Mouse (Mus musculus) heart, adult 2 months (tissue): ENCODE results near the gene Dyx1c1. TPM values are rescaled to one million over a fixed set of nuclear protein-coding genes. Genes with fewer than 3 reads are reported as not detected.

Source experiments
- DNase-seq, 2 experiments: peaks; one replicate each; pipeline ENCODE4 v3.0.0; 2021
- H3K27ac ChIP-seq: fragments of 200-600 bp; 2 replicates; pipeline ENCODE4 v1.8.1; 2022
- H3K27me3 ChIP-seq: fragments of 200-500 bp; 2 replicates; pipeline ENCODE4 v1.6.1; 2012; ENCODE audit warnings: mild to moderate bottlenecking, low read length, inconsistent platforms, mixed read lengths; ENCODE audit not compliant: control insufficient read depth, insufficient read depth
- H3K36me3 ChIP-seq: fragments of 200-500 bp; 2 replicates; pipeline ENCODE4 v1.6.1; 2012; ENCODE audit warnings: low read length, inconsistent platforms; ENCODE audit not compliant: control insufficient read depth, insufficient read depth
- H3K4me1 ChIP-seq: fragments of 200-500 bp; 2 replicates; pipeline ENCODE4 v1.6.1; 2011; ENCODE audit warnings: low read length; ENCODE audit not compliant: control insufficient read depth, insufficient read depth
- H3K4me3 ChIP-seq: fragments of 200-600 bp; 2 replicates; pipeline ENCODE4 v1.8.1; 2022
- H3K79me2 ChIP-seq: fragments of 200-500 bp; replicated peaks from 2 replicates; pipeline ENCODE4 v1.6.1; 2012; ENCODE audit warnings: mild to moderate bottlenecking, inconsistent platforms, low read length, moderate library complexity, mixed read lengths; ENCODE audit not compliant: control insufficient read depth, insufficient read depth
- H3K9ac ChIP-seq: fragments of 200-500 bp; 2 replicates; pipeline ENCODE4 v1.6.1; 2012; ENCODE audit warnings: low read depth, mild to moderate bottlenecking, control low read depth, inconsistent platforms, low read length, mixed read lengths
- CTCF ChIP-seq: fragments of 200-600 bp; IDR thresholded peaks from 2 replicates; pipeline ENCODE4 v1.8.1; 2022; ENCODE audit warnings: antibody characterized with exemption, mild to moderate bottlenecking, moderate library complexity
- EP300 ChIP-seq: fragments of 200-500 bp; IDR thresholded peaks from 2 replicates; pipeline ENCODE4 v1.6.1; 2011; ENCODE audit warnings: low read depth, low read length, control low read depth; ENCODE audit not compliant: insufficient read depth
- POLR2A ChIP-seq: fragments of 200-500 bp; IDR thresholded peaks from 2 replicates; pipeline ENCODE4 v1.6.1; 2011; ENCODE audit warnings: mild to moderate bottlenecking, low read depth, low read length, control low read depth; ENCODE audit not compliant: insufficient read depth
- WGBS: fragments of 180-500 bp; shearing (Covaris S2); methylation state at CpG from one replicate; pipeline ENCODE4 v1.1.7; 2018; 5-methylcytosine and 5-hydroxymethylcytosine counted together
- intact Hi-C: fragments of 180-260 bp; cut with DNase I; formaldehyde crosslinking; loops from one replicate; pipeline ENCODE4 v1.15.1; 2025
- polyA plus RNA-seq: library from polyadenylated mRNA; depleted of rRNA; stranded (reverse); fragments of >200 nt; gene quantifications from 2 replicates; pipeline ENCODE4 v1.2.3, GENCODE M21; 2012
- total RNA-seq, 2 experiments: library from RNA; stranded (reverse); gene quantifications; 2 replicates each; pipeline ENCODE4 v1.2.3; 2021

The Dyx1c1 gene
- total and polyA plus RNA-seq, 3 experiments = 0.18 to 0.52 (median 0.39) TPM

- no peaks in the 10 kb centered on the region for H3K36me3 ChIP-seq
- 80% methylated on average over 1 of the region's 1 CpGs for WGBS
- no peak overlapping the region for H3K4me3 ChIP-seq
- no peak overlapping the region for H3K9ac ChIP-seq
- H3K27ac ChIP-seq = no peak overlapping the region
- TF ChIP-seq EP300 = no peak
- no peak for TF ChIP-seq CTCF
- TF ChIP-seq POLR2A = no peak
- DNase-seq = no peak
- no peaks in the 10 kb centered on the region for H3K4me1 ChIP-seq
- intact Hi-C loops = no loop called here
- H3K27me3 ChIP-seq = no peaks in the 10 kb centered on the region
- no peaks in the 10 kb centered on the region for H3K79me2 ChIP-seq
These were observed 16.7 kb downstream of the Dyx1c1 start for GRCm38 (mm10) chr9:72975242-72975641.

- H3K9ac ChIP-seq = no peak overlapping the region
- TF ChIP-seq POLR2A (no peak), CTCF (no peak), EP300 (no peak)
- no peaks in the 10 kb centered on the region for H3K79me2 ChIP-seq
- intact Hi-C loops = no loop called here
- no peak overlapping the region for H3K27ac ChIP-seq
- H3K27me3 ChIP-seq = no peaks in the 10 kb centered on the region
- H3K4me3 ChIP-seq = no peak overlapping the region
- WGBS = 64% methylated on average over 2 of the region's 2 CpGs
- no peaks in the 10 kb centered on the region for H3K36me3 ChIP-seq
- no peak for DNase-seq
- peaks cover 1% of the 10 kb centered on the region; the same call in 1 of the 2 replicates for H3K4me1 ChIP-seq
These were observed 24.5 kb downstream of the Dyx1c1 start for GRCm38 (mm10) chr9:72983066-72983465.

GRCm38 (mm10) chr9:72985250-72986220 lies 26.9 kb downstream of the Dyx1c1 start, which contains the start of the genes Ccpg1os and Ccpg1:
Gene Ccpg1os (minus strand): TSS chr9:72985382.
Gene Ccpg1 (plus strand): TSS chr9:72985429.
- under 1% methylated on average over 88 of the region's 88 CpGs for WGBS
- intact Hi-C loops = loop anchor here (2.0 to 5.0 kb wide), 3 partner anchors 15 to 127 kb away; partner anchors contain the start of gene Rsl24d1
- H3K4me1 ChIP-seq = peaks cover 1% of the 10 kb centered on the region; the same call in 1 of the 2 replicates
- H3K79me2 ChIP-seq = no peaks in the 10 kb centered on the region
- peak; percentile 94 to 98 for DNase-seq
- no peaks in the 10 kb centered on the region for H3K27me3 ChIP-seq
- TF ChIP-seq EP300 (peak; percentile 7; the same call in 1 of the 2 replicates), POLR2A (peak; percentile 62), CTCF (peak; percentile 46)
- H3K36me3 ChIP-seq = no peaks in the 10 kb centered on the region
- H3K27ac ChIP-seq = peak within 1 kb of the TSS; percentile 95
- H3K9ac ChIP-seq = peak within 1 kb of the TSS; percentile 83
- H3K4me3 ChIP-seq = peak within 1 kb of the TSS; percentile 69

GRCm38 (mm10) chr9:72987703-72988102 lies 29.1 kb downstream of the Dyx1c1 start:
- Histone ChIP-seq H3K79me2 (no peaks in the 10 kb centered on the region), H3K36me3 (no peaks in the 10 kb centered on the region), H3K4me3 (no peak overlapping the region), H3K4me1 (peaks cover 1% of the 10 kb centered on the region), H3K27ac (no peak overlapping the region), H3K27me3 (no peaks in the 10 kb centered on the region), H3K9ac (no peak overlapping the region)
- WGBS = 59% methylated on average over 3 of the region's 3 CpGs
- no peak for DNase-seq
- TF ChIP-seq CTCF (no peak), POLR2A (no peak), EP300 (no peak)
- intact Hi-C loops = loop anchor here (5.0 kb wide), 2 partner anchors 50 to 125 kb away; partner anchors contain the start of gene Rsl24d1

DNA sequence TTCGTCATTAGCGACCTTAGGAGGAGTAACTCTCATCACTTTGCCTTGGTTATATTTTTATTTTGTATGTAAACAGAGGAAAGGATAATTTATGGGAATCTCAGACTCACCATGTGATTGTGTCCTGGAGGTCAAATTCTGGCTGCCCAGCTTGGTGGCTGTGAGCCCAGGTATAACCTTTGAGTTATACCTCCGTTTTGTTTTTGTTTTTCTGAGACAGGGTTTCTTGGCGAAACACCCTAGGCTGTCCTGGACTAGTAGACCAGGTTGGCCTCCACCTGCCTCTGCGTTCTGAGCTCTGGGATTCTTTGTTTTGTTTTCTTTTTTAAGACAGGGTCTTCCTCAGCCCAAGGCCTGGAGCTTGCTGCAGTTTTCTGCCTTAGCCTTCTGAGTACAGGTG lies 30.1 kb downstream of the Dyx1c1 start:
- TF ChIP-seq POLR2A (no peak), CTCF (no peak), EP300 (no peak)
- intact Hi-C loops = loop anchor here (5.0 kb wide), 2 partner anchors 49 to 124 kb away; partner anchors contain the start of gene Rsl24d1
- no peaks in the 10 kb centered on the region; the same call in 1 of the 2 replicates for H3K79me2 ChIP-seq
- H3K4me1 ChIP-seq = peaks cover 1% of the 10 kb centered on the region
- 84% methylated on average over 5 of the region's 5 CpGs for WGBS
- no peaks in the 10 kb centered on the region for H3K27me3 ChIP-seq
- no peak overlapping the region for H3K9ac ChIP-seq
- H3K27ac ChIP-seq = no peak overlapping the region
- DNase-seq = no peak
- no peak overlapping the region for H3K4me3 ChIP-seq
- no peaks in the 10 kb centered on the region for H3K36me3 ChIP-seq
